Mouse (Mus musculus) megakaryocyte, embryonic 14.5 days (primary cell): ENCODE results near the gene Naip1.
"Not testable (repeated sequence)": the region's sequence is repeated elsewhere in the genome, so short reads cannot be mapped to it uniquely, and the experiment has no call there.

Experiments
- FLI1 ChIP-seq: IDR thresholded peaks from 2 replicates; pipeline ENCODE4 v1.6.1; 2012; ENCODE audit warnings: low read length, inconsistent platforms, mixed read lengths
- GATA1 ChIP-seq: IDR thresholded peaks from 3 replicates; pipeline ENCODE4 v1.6.1; 2012; ENCODE audit warnings: mixed read lengths, low read length, inconsistent platforms, borderline replicate concordance

- TF ChIP-seq GATA1, FLI1: not testable (repeated sequence)
Measured at GRCm38 (mm10) chr13:100499625-100500024, 47.0 kb upstream of the Naip1 start.
